Mouse (Mus musculus): ENCODE measurements around the gene Xiap. TPM values are rescaled to one million over a fixed set of nuclear protein-coding genes. Genes with fewer than 3 reads are reported as not detected.
A peak's percentile ranks its signal among the peaks of the same experiment; 100 is the strongest.

Gene Xiap
- polyA plus RNA-seq, 1 experiment from 2014 or later, result 15.6 TPM

DNA sequence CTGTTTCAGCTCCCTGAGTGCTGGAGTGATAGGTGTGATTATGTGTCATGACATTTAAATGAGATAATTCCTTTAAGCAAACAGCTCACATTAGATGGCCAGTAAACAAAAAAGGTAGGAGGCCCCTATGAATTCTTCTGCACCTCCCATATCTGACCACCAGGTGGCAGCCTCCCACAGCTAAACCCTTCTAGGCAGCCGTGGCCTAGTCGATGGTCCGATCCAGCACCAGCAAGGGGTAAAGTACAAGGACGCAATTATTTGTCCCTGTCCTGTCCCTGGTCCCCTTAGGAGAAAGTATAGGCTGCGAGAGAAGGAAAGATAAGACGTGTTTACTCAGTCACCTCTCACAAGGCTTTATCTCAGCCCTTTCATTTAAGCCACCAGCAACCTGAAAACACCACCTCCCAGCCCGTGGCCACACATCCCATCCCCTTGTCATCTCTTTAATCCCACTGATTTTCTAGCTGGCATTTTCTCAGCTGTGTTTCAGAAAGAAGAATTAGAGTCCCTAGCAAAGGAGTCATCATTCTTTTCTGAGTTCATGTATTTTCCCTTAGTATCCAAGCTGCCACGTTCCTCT, 26.3 kb upstream of the Xiap start:
- no peaks in the 10 kb centered on the region for H3K4me1 ChIP-seq (replicated peaks; ENCODE audit: insufficient read depth, low read length)
- no peak overlapping the region for H3K4me3 ChIP-seq (replicated peaks; ENCODE audit: low read depth, low read length)
- WGBS, result 57% methylated on average over 8 of the region's 8 CpGs
- H3K27ac ChIP-seq, result no peak overlapping the region
- no peak overlapping the region for H3K9ac ChIP-seq (ENCODE audit: low read depth, low read length)
- H3K4me2 ChIP-seq (ENCODE audit: low read length), result no peak overlapping the region
- peak; percentile 75 for DNase-seq (ENCODE audit: low spot score)
- ATAC-seq (replicated peaks; ENCODE audit: low FRiP score, low read depth), result no peak
- no peaks in the 10 kb centered on the region for H3K9me3 ChIP-seq (replicated peaks; ENCODE audit: low read length)
- H3K27me3 ChIP-seq (ENCODE audit: insufficient read depth, low read length), result no peaks in the 10 kb centered on the region
- no peaks in the 10 kb centered on the region for H3K36me3 ChIP-seq (ENCODE audit: insufficient read depth, low read length)
- TF ChIP-seq CTCF (IDR thresholded peaks at IDR 0.05; ENCODE audit: low read depth), result peak; percentile 86

GRCm38 (mm10) chrX:42033911-42034310, 25.6 kb upstream of the Xiap start:
- no peak for ATAC-seq (replicated peaks; ENCODE audit: low FRiP score, low read depth)
- H3K4me1 ChIP-seq (replicated peaks; ENCODE audit: insufficient read depth, low read length), result no peaks in the 10 kb centered on the region

GRCm38 (mm10) chrX:42039481-42039880, 20.0 kb upstream of the Xiap start:
- H3K4me2 ChIP-seq (ENCODE audit: low read length), result no peak overlapping the region
- no peak overlapping the region for H3K9ac ChIP-seq (ENCODE audit: low read depth, low read length)
- no peaks in the 10 kb centered on the region for H3K27me3 ChIP-seq (ENCODE audit: insufficient read depth, low read length)
- H3K4me1 ChIP-seq (replicated peaks; ENCODE audit: insufficient read depth, low read length), result no peaks in the 10 kb centered on the region
- no peak for DNase-seq (ENCODE audit: low spot score)
- H3K27ac ChIP-seq, result no peak overlapping the region
- ATAC-seq (replicated peaks; ENCODE audit: low FRiP score, low read depth), result no peak
- no peaks in the 10 kb centered on the region for H3K36me3 ChIP-seq (ENCODE audit: insufficient read depth, low read length)
- no peak for TF ChIP-seq CTCF (IDR thresholded peaks at IDR 0.05; ENCODE audit: low read depth)
- no peaks in the 10 kb centered on the region for H3K9me3 ChIP-seq (replicated peaks; ENCODE audit: low read length)
- H3K4me3 ChIP-seq (replicated peaks; ENCODE audit: low read depth, low read length), result no peak overlapping the region
- WGBS, result 73% methylated on average over 5 of the region's 6 CpGs

More at GRCm38 (mm10) chrX:42033911-42034310, 25.6 kb upstream of the Xiap start:
- no peak for TF ChIP-seq CTCF (IDR thresholded peaks at IDR 0.05; ENCODE audit: low read depth)
- no peaks in the 10 kb centered on the region for H3K27me3 ChIP-seq (ENCODE audit: insufficient read depth, low read length)
- H3K27ac ChIP-seq, result no peak overlapping the region
- H3K4me3 ChIP-seq (replicated peaks; ENCODE audit: low read depth, low read length), result no peak overlapping the region
- H3K4me2 ChIP-seq (ENCODE audit: low read length), result no peak overlapping the region
- peak; percentile 4 for DNase-seq (ENCODE audit: low spot score)
- WGBS, result 54% methylated on average over 7 of the region's 7 CpGs
- H3K36me3 ChIP-seq (ENCODE audit: insufficient read depth, low read length), result no peaks in the 10 kb centered on the region
- H3K9ac ChIP-seq (ENCODE audit: low read depth, low read length), result no peak overlapping the region
- no peaks in the 10 kb centered on the region for H3K9me3 ChIP-seq (replicated peaks; ENCODE audit: low read length)

- DNase-seq (ENCODE audit: low spot score) (no peak), ATAC-seq (replicated peaks; ENCODE audit: low FRiP score, low read depth) (no peak)
- Histone ChIP-seq H3K27ac (no peak overlapping the region), H3K4me3 (replicated peaks; ENCODE audit: low read depth, low read length) (no peak overlapping the region), H3K27me3 (ENCODE audit: insufficient read depth, low read length) (no peaks in the 10 kb centered on the region), H3K4me2 (ENCODE audit: low read length) (no peak overlapping the region), H3K9me3 (replicated peaks; ENCODE audit: low read length) (no peaks in the 10 kb centered on the region), H3K36me3 (ENCODE audit: insufficient read depth, low read length) (no peaks in the 10 kb centered on the region), H3K9ac (ENCODE audit: low read depth, low read length) (no peak overlapping the region), H3K4me1 (replicated peaks; ENCODE audit: insufficient read depth, low read length) (no peaks in the 10 kb centered on the region)
- 73% methylated on average over 7 of the region's 7 CpGs for WGBS
- no peak for TF ChIP-seq CTCF (IDR thresholded peaks at IDR 0.05; ENCODE audit: low read depth)
These were observed 14.5 kb upstream of the Xiap start for GRCm38 (mm10) chrX:42044935-42045334.

DNA sequence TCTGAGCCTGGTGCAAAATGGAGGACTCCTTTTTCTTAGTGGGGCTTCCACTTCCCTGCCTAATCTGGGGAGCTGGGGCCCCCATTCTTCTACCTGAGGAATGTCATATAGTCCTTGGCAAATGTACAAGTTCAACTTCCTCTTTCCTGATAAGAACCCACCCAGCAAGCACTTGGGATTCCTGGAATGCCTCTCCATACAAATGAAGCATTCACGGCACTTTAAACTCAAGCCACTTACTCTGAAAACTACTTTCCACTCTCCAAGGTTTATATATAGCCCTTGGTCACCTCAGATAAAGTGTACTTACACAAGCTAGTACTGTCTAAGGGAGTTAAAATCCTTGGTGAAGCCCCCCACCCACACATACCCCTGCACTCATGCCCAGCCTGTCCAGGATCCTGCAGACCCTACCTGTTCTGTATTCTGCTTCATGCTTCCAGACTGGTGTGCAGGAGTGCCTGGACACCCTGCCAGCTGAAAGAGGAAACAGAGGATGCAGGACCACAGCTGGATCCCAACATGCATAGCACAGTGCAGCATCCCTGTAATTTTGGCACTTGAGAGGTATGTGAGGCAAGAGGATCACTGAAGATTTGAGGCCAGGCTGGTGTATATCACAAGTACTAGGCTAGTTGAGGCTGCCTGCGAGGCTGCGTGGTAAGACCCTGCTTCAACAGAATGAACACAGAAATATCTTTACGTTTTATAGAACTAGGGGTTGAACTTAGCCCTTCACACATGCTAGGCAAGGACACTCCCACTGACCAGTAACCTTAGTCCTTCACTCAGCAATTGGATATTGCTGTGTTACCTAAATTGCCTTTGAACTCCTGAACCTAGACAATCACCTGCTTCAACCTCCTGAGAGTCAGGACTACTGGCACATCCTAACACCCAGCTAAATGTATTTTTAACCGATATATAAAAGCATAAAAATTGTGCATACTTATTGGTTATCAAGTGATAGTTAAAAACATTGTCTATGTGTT, 8.5 kb upstream of the Xiap start:
- 49% methylated on average over 5 of the region's 5 CpGs for WGBS
- ATAC-seq (replicated peaks; ENCODE audit: low FRiP score, low read depth), result no peak

GRCm38 (mm10) chrX:42057012-42057411, 2.5 kb upstream of the Xiap start:
- Histone ChIP-seq H3K27ac (no peak overlapping the region), H3K4me2 (ENCODE audit: low read length) (no peak overlapping the region), H3K9me3 (replicated peaks; ENCODE audit: low read length) (no peaks in the 10 kb centered on the region), H3K36me3 (ENCODE audit: insufficient read depth, low read length) (no peaks in the 10 kb centered on the region), H3K4me1 (replicated peaks; ENCODE audit: insufficient read depth, low read length) (no peaks in the 10 kb centered on the region), H3K9ac (ENCODE audit: low read depth, low read length) (no peak overlapping the region), H3K4me3 (replicated peaks; ENCODE audit: low read depth, low read length) (no peak overlapping the region), H3K27me3 (ENCODE audit: insufficient read depth, low read length) (no peaks in the 10 kb centered on the region)
- no peak for TF ChIP-seq CTCF (IDR thresholded peaks at IDR 0.05; ENCODE audit: low read depth)
- 68% methylated on average over 5 of the region's 5 CpGs for WGBS
- no peak for ATAC-seq (replicated peaks; ENCODE audit: low FRiP score, low read depth)
- DNase-seq (ENCODE audit: low spot score), result peak; percentile 40

More for the DNA sequence above, 8.5 kb upstream of the Xiap start:
- H3K27me3 ChIP-seq (ENCODE audit: insufficient read depth, low read length), result no peaks in the 10 kb centered on the region
- no peaks in the 10 kb centered on the region for H3K9me3 ChIP-seq (replicated peaks; ENCODE audit: low read length)
- peak; percentile 44 for DNase-seq (ENCODE audit: low spot score)
- no peaks in the 10 kb centered on the region for H3K4me1 ChIP-seq (replicated peaks; ENCODE audit: insufficient read depth, low read length)
- peak overlapping the region; percentile 42; the same call in 1 of the 2 replicates for H3K27ac ChIP-seq
- no peak overlapping the region for H3K9ac ChIP-seq (ENCODE audit: low read depth, low read length)
- H3K36me3 ChIP-seq (ENCODE audit: insufficient read depth, low read length), result no peaks in the 10 kb centered on the region
- no peak for TF ChIP-seq CTCF (IDR thresholded peaks at IDR 0.05; ENCODE audit: low read depth)
- no peak overlapping the region for H3K4me2 ChIP-seq (ENCODE audit: low read length)
- no peak overlapping the region for H3K4me3 ChIP-seq (replicated peaks; ENCODE audit: low read depth, low read length)
